Mouse (Mus musculus) testis, adult 2 months (tissue): ENCODE measurements around the gene Igdcc3.

Source experiments
- CTCF ChIP-seq: fragments of 200-500 bp; IDR thresholded peaks from 2 replicates; pipeline ENCODE4 v1.5.1; 2012; ENCODE audit warnings: low read depth, mild to moderate bottlenecking, inconsistent platforms, low read length, moderate library complexity; ENCODE audit not compliant: control insufficient read depth, insufficient read depth, insufficient replicate concordance
- POLR2A ChIP-seq: fragments of 200-500 bp; IDR thresholded peaks from 2 replicates; pipeline ENCODE4 v1.6.1; 2012; ENCODE audit warnings: low read depth, mild to moderate bottlenecking, inconsistent platforms, low read length, moderate library complexity; ENCODE audit not compliant: control insufficient read depth

DNA sequence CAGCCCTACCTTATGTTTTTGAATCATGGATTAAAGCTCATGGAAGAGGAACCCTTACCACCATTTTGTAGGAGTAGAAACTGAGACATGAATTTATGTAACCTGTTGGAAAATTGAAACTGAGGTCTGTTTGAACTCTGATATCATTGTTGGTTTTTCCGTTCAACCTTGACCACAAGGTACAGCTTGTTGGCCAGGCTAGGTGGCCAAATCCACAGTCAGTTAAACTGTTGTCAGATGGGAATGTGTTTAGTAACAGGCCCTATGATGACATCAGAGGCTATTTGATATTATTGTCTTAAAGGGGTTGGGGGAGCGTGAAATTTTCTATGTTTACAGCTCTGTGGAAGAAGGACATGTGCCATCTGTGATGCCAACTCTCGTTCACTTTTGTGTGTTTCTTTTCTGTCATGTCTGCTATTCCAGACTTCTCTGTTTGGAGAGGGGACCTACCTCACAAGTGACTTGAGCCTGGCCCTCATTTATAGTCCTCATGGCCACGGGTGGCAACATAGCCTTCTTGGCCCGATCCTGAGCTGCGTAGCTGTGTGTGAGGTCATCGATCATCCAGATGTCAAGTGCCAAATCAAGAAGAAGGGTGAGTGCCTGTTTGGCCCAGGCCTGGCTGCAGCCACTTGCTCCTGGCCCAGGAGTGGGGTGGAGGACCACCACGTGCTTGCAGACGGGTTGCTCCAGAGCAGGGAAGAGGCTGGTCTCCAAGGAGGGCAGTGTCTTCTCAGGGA is 92.4 kb downstream of the Igdcc3 start:
- TF ChIP-seq CTCF (no peak), POLR2A (no peak)
